Mouse (Mus musculus): ENCODE measurements around the gene Coro1c. TPM values are rescaled to one million over a fixed set of nuclear protein-coding genes. Genes with fewer than 3 reads are reported as not detected.

Gene Coro1c
- total RNA-seq, 2 experiments from 2014 or later, result 86.9 to 99.4 TPM

Other genes with a start within 250 kb of the Coro1c start
- gene 1700069L16Rik, start 184.0 kb downstream of the Coro1c start, total RNA-seq (2021), result not detected
- 10 to 100 TPM; 11.8 to 12.6 TPM for gene Ficd, start 173.0 kb downstream of the Coro1c start, total RNA-seq (2021)
- gene Sart3, start 136.2 kb downstream of the Coro1c start, total RNA-seq (2021), result 10 to 100 TPM; 51.2 to 56.8 TPM
- 100 to 1,000 TPM; 110 to 126 TPM for gene Iscu, start 136.0 kb downstream of the Coro1c start, total RNA-seq (2021)
- gene Tmem119, start 108.2 kb downstream of the Coro1c start, total RNA-seq (2021), result 10 to 100 TPM; 22.0 to 25.7 TPM
- gene Selplg, start 76.1 kb downstream of the Coro1c start, total RNA-seq (2021), result 10 to 100 TPM; 30.2 to 30.3 TPM
- 10 to 100 TPM; 27.9 to 30.9 TPM for gene Ssh1, start 85.1 kb upstream of the Coro1c start, total RNA-seq (2021)
- under 1 TPM; 0.22 to 0.28 TPM for gene Dao, start 94.9 kb upstream of the Coro1c start, total RNA-seq (2021)
- 10 to 100 TPM; 37.8 to 39.3 TPM for gene Usp30, start 156.7 kb upstream of the Coro1c start, total RNA-seq (2021)
- gene Svop, start 182.8 kb upstream of the Coro1c start, total RNA-seq (2021), result 100 to 1,000 TPM; 170 to 175 TPM
- 1 to 10 TPM; 5.8 to 5.9 TPM for gene Alkbh2, start 219.5 kb upstream of the Coro1c start, total RNA-seq (2021)
- gene Ung, start 221.6 kb upstream of the Coro1c start, total RNA-seq (2021), result 1 to 10 TPM; 2.0 to 3.6 TPM
- gene Acacb, start 237.8 kb upstream of the Coro1c start, total RNA-seq (2021), result 1 to 10 TPM; 4.8 to 6.5 TPM

Measured in layer of hippocampus, postnatal 36 days (tissue).